Mouse (Mus musculus): ENCODE data around the gene Arpc5.
A peak's percentile ranks its signal among the peaks of the same experiment; 100 is the strongest.
"Not testable (repeated sequence)": the region's sequence is repeated elsewhere in the genome, so short reads cannot be mapped to it uniquely, and the experiment has no call there.

The Arpc5 gene

GRCm38 (mm10) chr1:152779071-152779737 lies 12.9 kb downstream of the Arpc5 start:
- DNase-seq (ENCODE audit: low read depth, low spot score), result peak; percentile 51

- DNase-seq (ENCODE audit: low read depth, low spot score), result no peak
Measured at GRCm38 (mm10) chr1:152784620-152785019, 18.3 kb downstream of the Arpc5 start.

DNA sequence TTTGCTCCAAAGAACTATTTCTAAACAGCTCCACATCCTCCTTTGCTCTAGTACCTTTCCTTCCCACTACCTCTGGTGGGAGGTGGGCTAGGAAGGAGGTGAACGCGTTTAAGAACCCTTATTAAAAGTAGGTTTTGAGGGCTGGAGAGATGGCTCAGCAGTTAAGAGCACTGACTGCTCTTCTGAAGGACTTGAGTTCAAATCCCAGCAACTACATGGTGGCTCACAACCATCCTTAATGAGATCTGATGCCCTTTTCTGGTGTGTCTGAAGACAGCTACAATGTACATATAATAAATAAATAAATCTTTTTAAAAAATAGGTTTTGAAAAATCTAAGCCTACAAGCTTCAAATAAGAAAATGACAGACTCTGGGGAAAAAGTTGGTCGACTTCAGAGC lies 19.1 kb downstream of the Arpc5 start:
- not testable (repeated sequence) for DNase-seq (ENCODE audit: low read depth, low spot score)

GRCm38 (mm10) chr1:152786953-152787352 lies 20.6 kb downstream of the Arpc5 start:
- DNase-seq (ENCODE audit: low read depth, low spot score), result no peak

GRCm38 (mm10) chr1:152788121-152788660 lies 21.8 kb downstream of the Arpc5 start:
- no peak for DNase-seq (ENCODE audit: low read depth, low spot score)

DNA sequence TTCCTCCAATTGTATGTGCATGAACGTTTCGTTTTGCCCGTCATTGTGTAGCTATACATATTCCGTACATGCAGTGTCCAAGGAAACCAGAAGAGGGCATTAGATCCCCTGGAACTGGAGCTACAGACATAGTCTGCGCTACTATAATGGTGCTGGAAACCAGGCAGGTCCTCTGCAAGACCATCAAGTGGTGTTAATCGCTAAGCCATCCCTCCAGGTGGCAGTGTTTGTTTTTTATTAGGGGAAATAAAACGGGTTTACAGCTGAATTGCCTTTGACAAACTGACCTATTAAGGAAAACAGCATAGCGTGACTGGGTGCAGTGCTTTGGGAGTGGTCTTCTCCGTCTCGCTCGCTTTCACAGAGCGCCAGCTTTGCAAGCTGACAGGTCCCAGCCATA lies 23.9 kb downstream of the Arpc5 start:
- peak; percentile 26 for DNase-seq (ENCODE audit: low read depth, low spot score)

GRCm38 (mm10) chr1:152790821-152791220 lies 24.5 kb downstream of the Arpc5 start:
- no peak for DNase-seq (ENCODE audit: low read depth, low spot score)

- DNase-seq (ENCODE audit: low read depth, low spot score), result no peak
Measured at GRCm38 (mm10) chr1:152791269-152791668, 24.9 kb downstream of the Arpc5 start.

- no peak for DNase-seq (ENCODE audit: low read depth, low spot score)
Measured at GRCm38 (mm10) chr1:152792736-152793494, 26.6 kb downstream of the Arpc5 start.

DNA sequence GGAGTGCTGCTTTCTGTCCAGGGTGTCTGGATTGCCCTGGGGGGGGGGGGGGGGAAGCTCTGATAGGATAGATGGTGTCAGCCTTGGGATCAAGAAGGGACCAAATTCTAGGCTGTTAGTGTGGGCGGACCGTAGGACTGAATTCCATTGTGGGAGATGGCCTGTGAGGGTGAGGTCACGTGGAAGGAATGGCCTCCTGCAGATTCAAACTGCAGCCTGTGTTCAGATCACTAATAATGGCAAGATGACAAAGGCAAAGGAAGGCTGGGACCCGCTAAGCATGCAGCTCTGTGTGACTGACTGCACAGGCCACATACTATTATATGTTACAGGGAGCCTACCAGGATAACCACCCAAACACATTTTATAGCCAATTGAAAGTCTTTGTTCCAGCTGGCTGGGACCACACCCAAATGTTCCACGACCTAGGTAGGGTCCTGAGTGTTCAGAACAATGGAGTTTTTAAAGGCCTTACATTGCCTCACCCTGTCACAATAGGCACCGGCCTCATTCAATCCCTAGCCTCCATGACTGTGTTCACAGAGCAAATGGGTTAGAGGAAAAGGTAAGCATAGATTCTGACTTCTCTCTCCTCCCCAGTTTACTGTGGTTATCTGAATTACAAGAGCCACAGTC lies 27.3 kb downstream of the Arpc5 start:
- no peak for DNase-seq (ENCODE audit: low read depth, low spot score)

GRCm38 (mm10) chr1:152795688-152796255 lies 29.4 kb downstream of the Arpc5 start:
- no peak for DNase-seq (ENCODE audit: low read depth, low spot score)

- no peak for DNase-seq (ENCODE audit: low read depth, low spot score)
Measured at GRCm38 (mm10) chr1:152796683-152797263, 30.4 kb downstream of the Arpc5 start.

GRCm38 (mm10) chr1:152798125-152798524 lies 31.8 kb downstream of the Arpc5 start:
- no peak for DNase-seq (ENCODE audit: low read depth, low spot score)

DNA sequence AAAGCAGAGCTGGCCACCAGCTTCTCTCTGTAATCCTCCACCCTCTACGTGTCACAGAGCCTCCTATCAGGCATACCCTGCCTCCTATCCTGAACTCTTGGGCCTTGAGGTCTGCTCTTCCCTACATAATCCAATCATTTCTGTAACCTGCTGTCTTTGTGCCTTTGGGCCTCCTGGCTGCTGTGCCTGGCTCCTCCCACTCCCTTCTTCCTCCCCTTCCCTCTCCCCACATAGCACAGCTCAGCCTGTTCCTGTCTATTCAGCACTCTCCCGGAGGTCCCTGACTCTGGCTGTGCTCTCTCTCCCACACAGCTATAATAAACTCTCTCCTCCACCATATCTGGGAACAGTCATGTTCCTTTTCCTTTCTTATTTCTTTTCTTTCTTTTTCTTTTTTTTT lies 33.6 kb downstream of the Arpc5 start, which contains the start of gene Ncf2:
Gene Ncf2 (plus strand): TSS at position 298 of the 400 bp plus-strand sequence.
- no peak for DNase-seq (ENCODE audit: low read depth, low spot score)

DNA sequence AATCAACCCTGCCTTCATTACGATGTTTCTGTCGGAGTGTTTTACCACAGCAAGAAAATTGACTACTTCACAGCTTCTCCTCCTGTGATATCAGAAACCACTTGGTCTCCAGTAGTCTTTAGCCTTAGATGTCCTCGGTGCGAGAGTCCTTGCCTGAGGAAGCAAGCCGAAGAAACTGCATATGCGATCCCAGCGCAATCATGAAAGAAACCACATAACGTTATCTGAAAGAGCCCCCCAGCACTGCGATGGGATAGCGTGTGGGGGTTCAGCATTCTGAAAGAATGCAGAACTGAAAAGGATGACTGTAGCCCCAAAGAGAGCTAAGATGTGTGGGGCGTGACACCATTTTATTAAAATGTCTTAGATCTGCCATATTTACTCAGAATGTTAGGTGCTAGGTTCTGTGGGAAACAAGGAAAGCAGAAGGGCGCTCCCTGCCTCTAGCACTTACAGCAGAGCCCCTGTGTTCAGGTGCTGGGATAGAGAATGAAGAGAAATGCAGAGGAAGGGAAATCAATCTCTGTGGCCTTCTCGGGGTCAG lies 34.4 kb downstream of the Arpc5 start:
- no peak for DNase-seq (ENCODE audit: low read depth, low spot score)

GRCm38 (mm10) chr1:152804907-152805306 lies 38.6 kb downstream of the Arpc5 start:
- DNase-seq (ENCODE audit: low read depth, low spot score), result no peak

- DNase-seq (ENCODE audit: low read depth, low spot score), result no peak
Measured at GRCm38 (mm10) chr1:152807619-152808391, 41.5 kb downstream of the Arpc5 start.

DNA sequence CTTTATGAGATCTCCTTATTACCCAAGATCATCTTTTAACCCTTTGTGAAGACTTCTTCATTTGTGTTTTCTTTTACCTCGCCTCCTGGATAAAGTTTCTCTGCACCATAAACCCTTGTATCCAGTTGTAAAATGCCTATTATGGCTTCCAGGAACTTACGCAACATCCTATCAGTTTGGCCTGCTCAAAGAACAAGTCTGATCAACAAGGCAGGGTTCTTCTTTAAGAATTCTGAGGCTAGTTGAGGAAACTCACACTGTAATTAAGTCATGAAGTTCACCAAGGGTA lies 42.0 kb downstream of the Arpc5 start:
- no peak for DNase-seq (ENCODE audit: low read depth, low spot score)

- DNase-seq (ENCODE audit: low read depth, low spot score), result no peak
Measured at GRCm38 (mm10) chr1:152809541-152810252, 43.4 kb downstream of the Arpc5 start.

All from CD4-positive helper T cell, adult 2 months (primary cell).